20 mouse cellular contexts compared by ENCODE assay signal in genomic region chr3:136171631-136172030, GRCm38 (mm10).
DNase-seq lines count a peak whose midpoint lies in the region; ATAC-seq and TF ChIP-seq lines count a peak whose summit lies in the region.
"Had no signal": no experiment of that assay in that cellular context is flagged by ENCODE, and none has a peak within 500 bp of the region (broad histone marks: within the 10 kb centered on the region; RNA-seq: fewer than 3 reads in every experiment).

No protein-coding gene starts in this region.

- H3K4me2 ChIP-seq in hindbrain, embryonic 14.5 days (replicated peaks): no peak overlapping the region
- no peak overlapping the region for H3K4me2 ChIP-seq in forebrain, embryonic 14.5 days (ENCODE audit: low read length)
- H3K4me2 ChIP-seq: embryonic facial prominence, embryonic 12.5 days; forebrain, embryonic 12.5 days; hindbrain, embryonic 12.5 days had no signal

- CTCF ChIA-PET in Patski (lab: Charles Lee): interaction anchor here (0.9 to 3.2 kb wide), 5 partner anchors 11 to 21 kb away, joined by 3 to 16 read pairs (median 4); no protein-coding TSS in a partner anchor

- no peaks in the 10 kb centered on the region for H3K36me3 ChIP-seq in hindbrain, embryonic 14.5 days (replicated peaks; ENCODE audit: control insufficient read depth, insufficient read depth)
- H3K36me3 ChIP-seq in forebrain, embryonic 14.5 days (ENCODE audit: control insufficient read depth, insufficient read depth, low read length): no peaks in the 10 kb centered on the region
- H3K36me3 ChIP-seq: embryonic facial prominence, embryonic 12.5 days; forebrain, embryonic 12.5 days; heart, embryonic 10.5 days; hindbrain, embryonic 12.5 days had no signal

- H3K9ac ChIP-seq in hindbrain, embryonic 14.5 days: no peak overlapping the region
- H3K9ac ChIP-seq in forebrain, embryonic 14.5 days (ENCODE audit: low read length): no peak overlapping the region
- H3K9ac ChIP-seq: embryonic facial prominence, embryonic 12.5 days; forebrain, embryonic 12.5 days; hindbrain, embryonic 12.5 days had no signal

- H3K27ac ChIP-seq in hindbrain, embryonic 14.5 days: no peak overlapping the region
- no peak overlapping the region for H3K27ac ChIP-seq in forebrain, embryonic 14.5 days (ENCODE audit: low read depth, low read length)
- H3K27ac ChIP-seq: embryonic facial prominence, embryonic 12.5 days; forebrain, embryonic 12.5 days; heart, embryonic 10.5 days; hindbrain, embryonic 12.5 days; hindbrain, postnatal 0 days had no signal

- H3K9me3 ChIP-seq in hindbrain, embryonic 14.5 days (ENCODE audit: control insufficient read depth, low read length): no peaks in the 10 kb centered on the region
- no peaks in the 10 kb centered on the region for H3K9me3 ChIP-seq in forebrain, embryonic 14.5 days (replicated peaks; ENCODE audit: control insufficient read depth, low read length)
- H3K9me3 ChIP-seq: embryonic facial prominence, embryonic 12.5 days; forebrain, embryonic 12.5 days; heart, embryonic 10.5 days; hindbrain, embryonic 12.5 days had no signal

- POLR2A ChIA-PET in Patski (lab: Charles Lee): no interaction called here

- H3K27me3 ChIP-seq in Patski: no peaks in the 10 kb centered on the region
- H3K27me3 ChIP-seq in hindbrain, embryonic 14.5 days (ENCODE audit: control insufficient read depth, insufficient read depth, low read length): no peaks in the 10 kb centered on the region
- H3K27me3 ChIP-seq in forebrain, embryonic 14.5 days (replicated peaks; ENCODE audit: control insufficient read depth, insufficient read depth, low read length): no peaks in the 10 kb centered on the region
- H3K27me3 ChIP-seq: embryonic facial prominence, embryonic 12.5 days; forebrain, embryonic 12.5 days; hindbrain, embryonic 12.5 days had no signal

- no peaks in the 10 kb centered on the region for H3K4me1 ChIP-seq in hindbrain, embryonic 14.5 days (replicated peaks; ENCODE audit: control insufficient read depth, insufficient read depth, low read length)
- no peaks in the 10 kb centered on the region for H3K4me1 ChIP-seq in forebrain, embryonic 14.5 days (ENCODE audit: control insufficient read depth, insufficient read depth, low read length)
- H3K4me1 ChIP-seq: embryonic facial prominence, embryonic 12.5 days; forebrain, embryonic 12.5 days; heart, embryonic 10.5 days had no signal

- peak; percentile 97 for ATAC-seq in frontal cortex, adult (ENCODE audit: low TSS enrichment)
- peak; percentile 78 for ATAC-seq in Patski
- ATAC-seq in hindbrain, embryonic 14.5 days (ENCODE audit: low FRiP score): no peak
- ATAC-seq in forebrain, embryonic 14.5 days: no peak
- ATAC-seq: hindbrain, postnatal 0 days had no signal

- no peak for TF ChIP-seq CTCF in Patski (IDR thresholded peaks at IDR 0.05)

- in situ Hi-C loops in Patski (cut with MboI; ENCODE audit: low pct_unique_long_range_greater_than_20kb): loop anchor here (25.0 kb wide), 1 partner anchor 1591 kb away; no protein-coding TSS in a partner anchor

- no peak for DNase-seq in frontal cortex, postnatal 25 days (ENCODE audit: low spot score in 2 of 2)
- DNase-seq in right cerebral cortex, adult 18-20 months: peak; percentile 28
- DNase-seq in right cerebral cortex, postnatal 25 days: no peak
- peak; percentile 28 for DNase-seq in Patski (ENCODE audit: low read depth, low spot score)
- no peak for DNase-seq in hindbrain, embryonic 14.5 days (ENCODE audit: low spot score)
- DNase-seq in forebrain, embryonic 14.5 days (ENCODE audit: low spot score): no peak
- DNase-seq: adrenal gland, postnatal 10 days; cerebellum, adult 11-12 months; cerebellum, adult 9-10 months; cerebellum, postnatal 25 days; gastrocnemius, postnatal 10 days; heart, adult 18-20 months; heart, postnatal 10 days; heart, postnatal 4 days had no signal

- no peak overlapping the region for H3K4me3 ChIP-seq in hindbrain, embryonic 14.5 days (replicated peaks; ENCODE audit: low read length)
- no peak overlapping the region for H3K4me3 ChIP-seq in forebrain, embryonic 14.5 days (ENCODE audit: low read depth, low read length)
- H3K4me3 ChIP-seq: embryonic facial prominence, embryonic 12.5 days; forebrain, embryonic 12.5 days; heart, embryonic 10.5 days; hindbrain, embryonic 12.5 days had no signal

Comparison
In these comparisons a context has a peak if more than half of its experiments do, and no peak if none do; other contexts are left out.
1. DNase-seq: peak in right cerebral cortex, adult 18-20 months (single experiment) and Patski (single experiment); none in frontal cortex, postnatal 25 days (0 of 2), right cerebral cortex, postnatal 25 days (single experiment), hindbrain, embryonic 14.5 days (single experiment) and forebrain, embryonic 14.5 days (single experiment).
2. ATAC-seq: peak in frontal cortex, adult (single experiment) and Patski (single experiment); none in hindbrain, embryonic 14.5 days (single experiment) and forebrain, embryonic 14.5 days (single experiment).